Mouse (Mus musculus) lung, embryonic 14.5 days (tissue): ENCODE results near the gene Siae. TPM values are rescaled to one million over a fixed set of nuclear protein-coding genes. Genes with fewer than 3 reads are reported as not detected.

ENCODE experiments used
- ATAC-seq: fragments of 200-750 bp; cut with Nextera tagmentation; 2 replicates; pipeline ENCODE4 v1.8.0; 2017; ENCODE audit warnings: mild to moderate bottlenecking, moderate TSS enrichment, moderate library complexity; ENCODE audit not compliant: insufficient read depth
- DNase-seq: peaks from one replicate; pipeline ENCODE4 v3.0.0-alpha.2; 2015
- H3K27ac ChIP-seq: fragments of 300-500 bp; sonication (generic); 2 replicates; pipeline ENCODE4 v1.5.1; 2014; ENCODE audit warnings: low read depth, mild to moderate bottlenecking, moderate library complexity
- H3K27me3 ChIP-seq: fragments of 300-500 bp; sonication (generic); 2 replicates; pipeline ENCODE4 v1.6.1; 2014; ENCODE audit warnings: low read length, control low read depth; ENCODE audit not compliant: insufficient read depth
- H3K36me3 ChIP-seq: fragments of 300-500 bp; sonication (generic); 2 replicates; pipeline ENCODE4 v1.6.1; 2014; ENCODE audit warnings: control low read depth; ENCODE audit not compliant: insufficient read depth
- H3K4me1 ChIP-seq: fragments of 300-500 bp; sonication (generic); 2 replicates; pipeline ENCODE4 v1.6.1; 2014; ENCODE audit warnings: antibody characterized with exemption, control low read depth; ENCODE audit not compliant: insufficient read depth
- H3K4me2 ChIP-seq: fragments of 300-500 bp; sonication (generic); 2 replicates; pipeline ENCODE4 v1.6.1; 2014; ENCODE audit warnings: mild to moderate bottlenecking
- H3K4me3 ChIP-seq: fragments of 300-500 bp; sonication (generic); 2 replicates; pipeline ENCODE4 v1.5.1; 2014; ENCODE audit warnings: low read depth, low read length
- H3K9ac ChIP-seq: fragments of 300-500 bp; sonication (generic); 2 replicates; pipeline ENCODE4 v1.6.1; 2014
- H3K9me3 ChIP-seq: fragments of 300-500 bp; sonication (generic); 2 replicates; pipeline ENCODE4 v1.6.1; 2016; ENCODE audit warnings: low read depth, low read length, control low read depth
- CTCF ChIP-seq: IDR thresholded peaks from 2 replicates; pipeline ENCODE4 v1.5.1; 2016; ENCODE audit warnings: antibody characterized with exemption, low read depth
- WGBS: fragments of 180-500 bp; shearing (Covaris S2); extraction: QIAGEN DNeasy Blood & Tissue Kit; methylation state at CpG from one replicate; pipeline ENCODE4 v1.1.7; 2014; 5-methylcytosine and 5-hydroxymethylcytosine counted together
- polyA plus RNA-seq: library from polyadenylated mRNA; unstranded; fragments of >200 nt; fragmentation: Nextera tagmentation; extraction: Ambion mirVana; gene quantifications from 2 replicates; pipeline ENCODE4 v1.2.1, GENCODE M21; 2014

The Siae gene
- polyA plus RNA-seq, 1 experiment from 2014 or later, result 12.2 TPM

- Histone ChIP-seq H3K4me1 (no peaks in the 10 kb centered on the region), H3K27ac (no peak overlapping the region), H3K9ac (no peak overlapping the region), H3K4me3 (no peak overlapping the region), H3K36me3 (no peaks in the 10 kb centered on the region), H3K4me2 (no peak overlapping the region), H3K27me3 (no peaks in the 10 kb centered on the region), H3K9me3 (no peaks in the 10 kb centered on the region)
- ATAC-seq, result no peak
- no peak for TF ChIP-seq CTCF
- WGBS, result 95% methylated on average over 1 of the region's 1 CpGs
- no peak for DNase-seq
Observed at GRCm38 (mm10) chr9:37681123-37681522, 125.6 kb downstream of the Siae start.

DNA sequence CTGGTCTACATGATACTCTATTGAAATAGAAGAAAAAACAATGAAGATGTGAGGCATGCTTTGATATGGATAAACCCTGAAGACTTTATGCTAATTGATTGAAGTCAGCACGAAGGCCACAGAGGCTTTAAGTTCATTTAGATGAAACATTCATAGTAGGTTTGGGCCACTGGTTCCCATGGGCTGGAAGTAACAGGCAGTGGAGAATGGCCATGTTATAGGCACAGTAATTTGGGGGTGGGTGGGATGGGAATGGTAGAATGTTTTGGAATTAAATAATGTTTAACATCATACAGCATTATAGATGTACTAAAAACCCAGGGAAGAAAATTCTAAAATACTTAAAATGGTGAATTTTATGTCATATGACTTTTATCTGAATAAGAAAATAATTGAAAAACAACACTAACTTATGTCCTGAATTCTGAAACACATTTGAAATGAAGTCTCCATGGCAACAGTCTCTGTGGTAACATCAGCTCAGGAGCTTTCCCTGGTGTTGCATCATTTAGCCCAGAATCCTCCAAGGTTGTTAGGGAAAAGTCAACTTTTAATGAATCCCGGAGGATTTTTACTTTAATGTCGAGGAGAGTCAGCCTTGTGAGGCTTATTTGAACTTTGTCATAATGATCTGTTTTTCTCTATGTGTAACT, 131.9 kb downstream of the Siae start:
- no peak overlapping the region for H3K27ac ChIP-seq
- DNase-seq, result no peak
- WGBS, result 71% methylated on average over 3 of the region's 3 CpGs
- ATAC-seq, result no peak
- H3K27me3 ChIP-seq, result no peaks in the 10 kb centered on the region
- H3K4me3 ChIP-seq, result no peak overlapping the region
- H3K9ac ChIP-seq, result no peak overlapping the region
- no peak for TF ChIP-seq CTCF
- H3K9me3 ChIP-seq, result no peaks in the 10 kb centered on the region
- H3K36me3 ChIP-seq, result no peaks in the 10 kb centered on the region
- H3K4me1 ChIP-seq, result no peaks in the 10 kb centered on the region
- H3K4me2 ChIP-seq, result no peak overlapping the region

GRCm38 (mm10) chr9:37687941-37688303, 132.4 kb downstream of the Siae start:
- no peaks in the 10 kb centered on the region for H3K9me3 ChIP-seq
- H3K27me3 ChIP-seq, result no peaks in the 10 kb centered on the region
- H3K36me3 ChIP-seq, result no peaks in the 10 kb centered on the region
- ATAC-seq (no peak), DNase-seq (no peak)
- H3K4me2 ChIP-seq, result no peak overlapping the region
- no peak overlapping the region for H3K4me3 ChIP-seq
- no peak for TF ChIP-seq CTCF
- H3K9ac ChIP-seq, result no peak overlapping the region
- 36% methylated on average over 3 of the region's 3 CpGs for WGBS
- H3K27ac ChIP-seq, result no peak overlapping the region
- H3K4me1 ChIP-seq, result no peaks in the 10 kb centered on the region

GRCm38 (mm10) chr9:37689970-37690686, 134.6 kb downstream of the Siae start:
- peak; percentile 71 for TF ChIP-seq CTCF
- WGBS, result 60% methylated on average over 5 of the region's 5 CpGs
- Histone ChIP-seq H3K4me1 (no peaks in the 10 kb centered on the region), H3K4me2 (no peak overlapping the region), H3K27me3 (no peaks in the 10 kb centered on the region), H3K9me3 (no peaks in the 10 kb centered on the region), H3K36me3 (no peaks in the 10 kb centered on the region), H3K4me3 (no peak overlapping the region), H3K9ac (no peak overlapping the region), H3K27ac (no peak overlapping the region)
- no peak for ATAC-seq
- DNase-seq, result peak; percentile 77

Other genes starting within 250 kb of the Siae start
- gene Ccdc15, start 207.3 kb upstream of the Siae start, polyA plus RNA-seq, result 7.9 and 8.8 TPM in 2 replicates
- gene Hepacam, start 188.3 kb upstream of the Siae start, polyA plus RNA-seq, result 0.07 TPM in 1 of 2 replicates, not detected in the other
- 22.8 and 25.8 TPM in 2 replicates for gene Robo4, start 153.8 kb upstream of the Siae start, polyA plus RNA-seq
- gene Robo3, start 122.5 kb upstream of the Siae start, polyA plus RNA-seq, result 0.24 and 0.41 TPM in 2 replicates
- 32.4 and 35.7 TPM in 2 replicates for gene Msantd2, start 66.4 kb upstream of the Siae start, polyA plus RNA-seq
- gene Esam, start 27.6 kb upstream of the Siae start, polyA plus RNA-seq, result 149 and 152 TPM in 2 replicates
- gene Vsig2, start 16.4 kb upstream of the Siae start, polyA plus RNA-seq, result 17.0 and 18.8 TPM in 2 replicates
- gene Nrgn, start 2.8 kb upstream of the Siae start, polyA plus RNA-seq, result 6.0 and 7.2 TPM in 2 replicates
- gene Spa17, start 58.0 kb downstream of the Siae start, polyA plus RNA-seq, result 7.1 and 7.5 TPM in 2 replicates
- 128 and 139 TPM in 2 replicates for gene Tbrg1, start 101.6 kb downstream of the Siae start, polyA plus RNA-seq
- gene Panx3, start 113.5 kb downstream of the Siae start, polyA plus RNA-seq, result not detected in 2 replicates
- gene Olfr160, start 160.6 kb downstream of the Siae start, polyA plus RNA-seq, result not detected in 2 replicates
- not detected in 2 replicates for gene Olfr874, start 189.4 kb downstream of the Siae start, polyA plus RNA-seq
- gene Olfr875, start 216.2 kb downstream of the Siae start, polyA plus RNA-seq, result not detected in 2 replicates
- gene Olfr876, start 247.3 kb downstream of the Siae start, polyA plus RNA-seq, result not detected in 2 replicates